Mouse (Mus musculus) adrenal gland, postnatal 4 days (tissue): ENCODE results near the gene Plbd1. TPM values are rescaled to one million over a fixed set of nuclear protein-coding genes. Genes with fewer than 3 reads are reported as not detected.
A peak's percentile ranks its signal among the peaks of the same experiment; 100 is the strongest.

Experiments used
- DNase-seq, 2 experiments: peaks; one replicate each; pipeline ENCODE4 v3.0.0; 2021 to 2022; ENCODE audit warnings: low spot score in 2 of 2, mixed read lengths in 2 of 2
- total RNA-seq, 2 experiments: library from RNA; stranded (reverse); gene quantifications; 2 replicates each; pipeline ENCODE4 v1.2.3; 2021

The Plbd1 gene
- total RNA-seq, 2 experiments from 2014 or later, result 36.6 to 51.5 TPM

GRCm38 (mm10) chr6:136654470-136654869 lies 7.3 kb downstream of the Plbd1 start:
- no peak for DNase-seq

- DNase-seq, result no peak
Measured at GRCm38 (mm10) chr6:136653331-136653730, 8.4 kb downstream of the Plbd1 start.

GRCm38 (mm10) chr6:136650664-136651063 lies 11.1 kb downstream of the Plbd1 start:
- no peak for DNase-seq

GRCm38 (mm10) chr6:136647455-136647861 lies 14.3 kb downstream of the Plbd1 start:
- DNase-seq, result no peak

GRCm38 (mm10) chr6:136646207-136646606 lies 15.5 kb downstream of the Plbd1 start:
- DNase-seq, result no peak

- no peak for DNase-seq
Measured at GRCm38 (mm10) chr6:136645754-136646153, 16.0 kb downstream of the Plbd1 start.

GRCm38 (mm10) chr6:136644171-136644570 lies 17.6 kb downstream of the Plbd1 start:
- DNase-seq, result no peak

GRCm38 (mm10) chr6:136634982-136635381 lies 26.7 kb downstream of the Plbd1 start:
- no peak for DNase-seq

- DNase-seq, result no peak
Measured at GRCm38 (mm10) chr6:136633719-136634118, 28.0 kb downstream of the Plbd1 start.

GRCm38 (mm10) chr6:136633154-136633553 lies 28.6 kb downstream of the Plbd1 start:
- no peak for DNase-seq

- DNase-seq, result no peak
Measured at GRCm38 (mm10) chr6:136631945-136632534, 29.7 kb downstream of the Plbd1 start.

GRCm38 (mm10) chr6:136631519-136631918 lies 30.2 kb downstream of the Plbd1 start:
- DNase-seq, result no peak

GRCm38 (mm10) chr6:136629639-136630038 lies 32.1 kb downstream of the Plbd1 start:
- no peak for DNase-seq

GRCm38 (mm10) chr6:136625421-136625820 lies 36.3 kb downstream of the Plbd1 start:
- DNase-seq, result no peak

- peak; percentile 42 to 55 for DNase-seq
Measured at GRCm38 (mm10) chr6:136620361-136621139, 41.2 kb downstream of the Plbd1 start.

- DNase-seq, result no peak
Measured at GRCm38 (mm10) chr6:136614156-136614555, 47.6 kb downstream of the Plbd1 start.

GRCm38 (mm10) chr6:136612312-136612711 lies 49.4 kb downstream of the Plbd1 start:
- no peak for DNase-seq

GRCm38 (mm10) chr6:136611351-136612215 lies 50.1 kb downstream of the Plbd1 start:
- peak; percentile 31 to 52 for DNase-seq

- DNase-seq, result no peak
Measured at GRCm38 (mm10) chr6:136602601-136603000, 59.1 kb downstream of the Plbd1 start.

- no peak for DNase-seq
Measured at GRCm38 (mm10) chr6:136594541-136594940, 67.2 kb downstream of the Plbd1 start.

GRCm38 (mm10) chr6:136590739-136591138 lies 71.0 kb downstream of the Plbd1 start:
- DNase-seq, result no peak

GRCm38 (mm10) chr6:136566002-136566401 lies 95.7 kb downstream of the Plbd1 start:
- no peak for DNase-seq
